Mouse (Mus musculus) heart, embryonic 15.5 days (tissue): ENCODE results near the gene Atp13a2. TPM values are rescaled to one million over a fixed set of nuclear protein-coding genes. Genes with fewer than 3 reads are reported as not detected.
A peak's percentile ranks its signal among the peaks of the same experiment; 100 is the strongest.

Experiments
- ATAC-seq: fragments of 200-750 bp; cut with Nextera tagmentation; replicated peaks from 2 replicates; pipeline ENCODE4 v1.8.0; 2017; ENCODE audit warnings: low read depth, moderate TSS enrichment; ENCODE audit not compliant: insufficient number of reproducible peaks, insufficient read depth, low FRiP score
- H3K27ac ChIP-seq: fragments of 300-500 bp; sonication (generic); 2 replicates; pipeline ENCODE4 v1.5.1; 2015; ENCODE audit warnings: mild to moderate bottlenecking, inconsistent platforms
- H3K27me3 ChIP-seq: fragments of 300-500 bp; sonication (generic); 2 replicates; pipeline ENCODE4 v1.6.1; 2015; ENCODE audit warnings: inconsistent platforms
- H3K36me3 ChIP-seq: fragments of 300-500 bp; sonication (generic); 2 replicates; pipeline ENCODE4 v1.6.1; 2015; ENCODE audit warnings: mild to moderate bottlenecking, inconsistent platforms
- H3K4me1 ChIP-seq: fragments of 300-500 bp; sonication (generic); replicated peaks from 2 replicates; pipeline ENCODE4 v1.6.1; 2015; ENCODE audit warnings: inconsistent platforms
- H3K4me2 ChIP-seq: fragments of 300-500 bp; sonication (generic); 2 replicates; pipeline ENCODE4 v1.6.1; 2015; ENCODE audit warnings: inconsistent platforms, mild to moderate bottlenecking, moderate library complexity
- H3K4me3 ChIP-seq: fragments of 300-500 bp; sonication (generic); 2 replicates; pipeline ENCODE4 v1.5.1; 2015; ENCODE audit warnings: mild to moderate bottlenecking, inconsistent platforms
- H3K9ac ChIP-seq: fragments of 300-500 bp; sonication (generic); 2 replicates; pipeline ENCODE4 v1.6.1; 2015; ENCODE audit warnings: mild to moderate bottlenecking, inconsistent platforms
- H3K9me3 ChIP-seq: fragments of 300-500 bp; sonication (generic); replicated peaks from 2 replicates; pipeline ENCODE4 v1.6.1; 2016; ENCODE audit warnings: inconsistent platforms
- WGBS: fragments of 180-500 bp; shearing (Covaris S2); methylation state at CpG from one replicate; pipeline ENCODE4 v1.1.7; 2015; ENCODE audit warnings: mixed read lengths; 5-methylcytosine and 5-hydroxymethylcytosine counted together
- polyA plus RNA-seq: library from polyadenylated mRNA; unstranded; fragments of >200 nt; fragmentation: Nextera tagmentation; extraction: Ambion mirVana; gene quantifications from 2 replicates; pipeline ENCODE4 v1.2.1, GENCODE M21; 2015

Atp13a2 gene
- polyA plus RNA-seq, 1 experiment from 2014 or later, result 23.4 TPM

GRCm38 (mm10) chr4:140951861-140952641 lies 34.6 kb upstream of the Atp13a2 start:
- ATAC-seq, result no peak
- 79% methylated on average over 18 of the region's 18 CpGs for WGBS
- no peak overlapping the region for H3K27ac ChIP-seq

DNA sequence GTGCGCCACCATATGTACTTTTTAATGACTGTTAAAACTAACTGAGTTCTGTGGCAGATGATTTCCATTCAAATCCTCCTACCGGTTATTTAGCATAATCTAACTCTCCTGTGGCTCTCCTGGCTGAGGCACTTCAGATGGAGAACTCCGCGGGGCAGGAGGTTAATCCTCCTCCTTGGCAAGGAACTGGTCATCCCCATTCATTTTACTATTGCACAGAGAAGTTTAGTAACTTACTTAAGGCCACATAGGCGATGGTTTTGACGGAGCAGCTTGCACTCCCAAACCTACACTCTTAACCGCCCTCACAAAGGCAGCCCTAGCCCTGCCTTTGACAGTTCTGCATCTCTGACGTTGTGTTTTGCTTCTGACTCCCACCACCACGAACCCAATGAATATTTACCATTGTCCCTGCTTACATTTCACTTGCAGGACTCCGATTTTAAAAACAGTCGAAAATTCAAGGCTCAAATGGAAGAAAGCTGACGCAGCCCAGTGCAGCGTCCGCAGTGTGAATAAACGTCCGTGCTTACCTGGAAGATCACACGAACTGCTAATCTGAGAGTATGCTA lies 29.5 kb upstream of the Atp13a2 start:
- peak overlapping the region; percentile 82 for H3K4me2 ChIP-seq
- peak overlapping the region; percentile 44 for H3K27ac ChIP-seq
- peak overlapping the region; percentile 52 for H3K9ac ChIP-seq
- no peaks in the 10 kb centered on the region for H3K36me3 ChIP-seq
- no peak for ATAC-seq
- peak overlapping the region; percentile 51 for H3K4me3 ChIP-seq
- H3K27me3 ChIP-seq, result peaks cover 5% of the 10 kb centered on the region; the same call in 1 of the 2 replicates
- 17% methylated on average over 17 of the region's 17 CpGs for WGBS
- no peaks in the 10 kb centered on the region for H3K9me3 ChIP-seq
- peaks cover 25% of the 10 kb centered on the region for H3K4me1 ChIP-seq

More at GRCm38 (mm10) chr4:140951861-140952641, 34.6 kb upstream of the Atp13a2 start:
- H3K36me3 ChIP-seq, result no peaks in the 10 kb centered on the region
- peaks cover 5% of the 10 kb centered on the region; the same call in 1 of the 2 replicates for H3K27me3 ChIP-seq
- no peak overlapping the region for H3K9ac ChIP-seq
- no peak overlapping the region for H3K4me3 ChIP-seq
- no peaks in the 10 kb centered on the region for H3K9me3 ChIP-seq
- peaks cover 11% of the 10 kb centered on the region for H3K4me1 ChIP-seq
- H3K4me2 ChIP-seq, result no peak overlapping the region

GRCm38 (mm10) chr4:140957725-140958124 lies 28.9 kb upstream of the Atp13a2 start:
- ATAC-seq, result 0 out of 2 replicates have a peak, but pooled peaks have one; percentile 25
- 2% methylated on average over 13 of the region's 13 CpGs for whole genome bisulfite sequencing
- peak overlapping the region; percentile 44 for H3K27ac ChIP-seq
- H3K4me1 ChIP-seq, result peaks cover 30% of the 10 kb centered on the region
- no peaks in the 10 kb centered on the region for H3K36me3 ChIP-seq
- peaks cover 5% of the 10 kb centered on the region; the same call in 1 of the 2 replicates for H3K27me3 ChIP-seq
- peak overlapping the region; percentile 82 for H3K4me2 ChIP-seq
- H3K4me3 ChIP-seq, result peak overlapping the region; percentile 51
- H3K9me3 ChIP-seq, result no peaks in the 10 kb centered on the region
- peak overlapping the region; percentile 52 for H3K9ac ChIP-seq

DNA sequence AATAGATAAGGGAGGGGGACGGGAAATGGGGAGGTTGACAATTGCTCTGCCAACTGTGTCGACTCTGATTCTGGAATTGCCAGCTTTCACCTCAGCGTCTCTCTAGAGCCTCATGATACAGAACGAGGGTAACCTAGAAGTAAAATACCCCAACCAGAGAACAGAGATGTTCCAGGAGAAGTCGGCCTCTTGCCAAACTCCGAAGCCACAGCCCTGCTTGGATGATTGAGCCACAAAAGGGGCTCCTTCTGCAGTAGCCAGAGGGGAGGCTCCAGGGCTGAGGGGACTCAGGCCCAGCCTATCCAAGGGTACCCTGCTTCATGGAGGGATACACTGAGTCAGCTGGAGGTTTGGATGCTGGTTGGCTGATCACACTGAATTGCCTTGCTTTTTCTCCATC lies 28.4 kb upstream of the Atp13a2 start:
- no peak overlapping the region for H3K9ac ChIP-seq
- no peak for ATAC-seq
- no peak overlapping the region for H3K4me2 ChIP-seq
- H3K27me3 ChIP-seq, result peaks cover 5% of the 10 kb centered on the region; the same call in 1 of the 2 replicates
- H3K4me3 ChIP-seq, result no peak overlapping the region
- no peaks in the 10 kb centered on the region for H3K9me3 ChIP-seq
- 49% methylated on average over 6 of the region's 6 CpGs for WGBS
- H3K36me3 ChIP-seq, result no peaks in the 10 kb centered on the region
- peaks cover 36% of the 10 kb centered on the region for H3K4me1 ChIP-seq
- H3K27ac ChIP-seq, result no peak overlapping the region

GRCm38 (mm10) chr4:140959128-140959679 lies 27.5 kb upstream of the Atp13a2 start:
- no peak for ATAC-seq
- Histone ChIP-seq H3K4me1 (peaks cover 43% of the 10 kb centered on the region), H3K9ac (no peak overlapping the region), H3K9me3 (no peaks in the 10 kb centered on the region), H3K27me3 (peaks cover 5% of the 10 kb centered on the region; the same call in 1 of the 2 replicates), H3K4me2 (no peak overlapping the region), H3K27ac (no peak overlapping the region), H3K4me3 (no peak overlapping the region), H3K36me3 (no peaks in the 10 kb centered on the region)
- 83% methylated on average over 7 of the region's 7 CpGs for WGBS

DNA sequence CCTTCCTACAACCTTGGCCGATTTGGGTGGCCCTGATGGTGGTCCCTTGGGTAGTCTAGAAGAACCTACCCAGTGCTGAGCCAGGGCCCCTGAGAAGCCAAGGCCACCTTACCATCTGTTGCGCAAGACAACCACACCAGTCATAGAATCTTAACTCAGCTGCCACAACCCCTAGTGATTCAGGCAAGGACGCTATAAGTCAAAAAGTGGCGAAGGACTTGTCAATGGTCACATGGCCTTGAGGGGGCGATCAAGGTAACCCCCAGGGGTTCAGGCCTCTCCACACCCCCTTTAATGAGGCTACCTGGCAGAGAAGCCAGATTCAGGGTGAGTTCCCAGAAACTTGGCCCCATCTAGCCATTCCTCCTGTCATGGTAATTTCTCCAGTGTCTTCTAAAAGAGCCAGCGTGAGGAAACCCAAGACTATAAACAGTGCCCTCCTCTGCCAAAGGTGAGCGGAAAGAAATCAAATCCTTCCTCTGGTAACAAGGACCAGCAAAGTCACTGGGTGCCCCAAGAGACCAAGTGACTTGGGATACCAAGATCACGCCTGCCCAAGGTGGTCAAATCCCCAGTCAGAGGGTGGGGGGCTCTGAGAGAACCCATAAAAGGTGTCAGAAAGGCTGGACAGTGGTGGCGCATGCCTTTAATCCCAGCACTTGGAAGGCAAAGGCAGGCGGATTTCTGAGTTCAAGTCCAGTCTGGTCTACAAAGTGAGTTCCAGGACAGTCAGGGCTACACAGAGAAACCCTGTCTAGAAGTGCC lies 26.8 kb upstream of the Atp13a2 start:
- Histone ChIP-seq H3K27ac (peak overlapping the region; percentile 91; the same call in 1 of the 2 replicates), H3K4me1 (peaks cover 49% of the 10 kb centered on the region)

GRCm38 (mm10) chr4:140960781-140961466 lies 25.7 kb upstream of the Atp13a2 start, which contains the start of gene Sdhb:
TSS of gene Sdhb (plus strand) at chr4:140961203.
- peaks cover 49% of the 10 kb centered on the region for H3K4me1 ChIP-seq
- 3% methylated on average over 37 of the region's 37 CpGs for WGBS

More for the DNA sequence above, 26.8 kb upstream of the Atp13a2 start:
- Histone ChIP-seq H3K27me3 (peaks cover 5% of the 10 kb centered on the region; the same call in 1 of the 2 replicates), H3K9me3 (no peaks in the 10 kb centered on the region), H3K4me3 (no peak overlapping the region), H3K4me2 (peak overlapping the region; percentile 86), H3K36me3 (no peaks in the 10 kb centered on the region), H3K9ac (no peak overlapping the region)
- 79% methylated on average over 10 of the region's 10 CpGs for WGBS
- no peak for ATAC-seq

GRCm38 (mm10) chr4:140961467-140962206 lies 25.0 kb upstream of the Atp13a2 start:
- Histone ChIP-seq H3K9me3 (no peaks in the 10 kb centered on the region), H3K4me1 (peaks cover 49% of the 10 kb centered on the region), H3K36me3 (peaks cover 4% of the 10 kb centered on the region), H3K27me3 (peaks cover 2% of the 10 kb centered on the region; the same call in 1 of the 2 replicates), H3K4me3 (peak overlapping the region; percentile 92), H3K9ac (peak overlapping the region; percentile 97), H3K4me2 (peak overlapping the region; percentile 86), H3K27ac (peak overlapping the region; percentile 91)
- peak; percentile 8; the same call in 1 of the 2 replicates for ATAC-seq
- WGBS, result under 1% methylated on average over 38 of the region's 38 CpGs

More at GRCm38 (mm10) chr4:140960781-140961466, 25.7 kb upstream of the Atp13a2 start, which contains the start of gene Sdhb:
- peaks cover 3% of the 10 kb centered on the region; the same call in 1 of the 2 replicates for H3K27me3 ChIP-seq
- peak within 1 kb of the TSS; percentile 91 for H3K27ac ChIP-seq
- no peaks in the 10 kb centered on the region for H3K9me3 ChIP-seq
- no peaks in the 10 kb centered on the region for H3K36me3 ChIP-seq
- peak within 1 kb of the TSS; percentile 86 for H3K4me2 ChIP-seq
- H3K9ac ChIP-seq, result peak within 1 kb of the TSS; percentile 97
- ATAC-seq, result peak; percentile 95
- H3K4me3 ChIP-seq, result peak within 1 kb of the TSS; percentile 92

GRCm38 (mm10) chr4:140962207-140962909 lies 24.3 kb upstream of the Atp13a2 start:
- peak overlapping the region; percentile 91 for H3K27ac ChIP-seq
- H3K27me3 ChIP-seq, result no peaks in the 10 kb centered on the region
- H3K4me1 ChIP-seq, result peaks cover 44% of the 10 kb centered on the region
- H3K4me3 ChIP-seq, result peak overlapping the region; percentile 92
- peaks cover 11% of the 10 kb centered on the region for H3K36me3 ChIP-seq
- no peak for ATAC-seq
- H3K9me3 ChIP-seq, result no peaks in the 10 kb centered on the region
- WGBS, result 63% methylated on average over 8 of the region's 8 CpGs
- peak overlapping the region; percentile 97 for H3K9ac ChIP-seq
- H3K4me2 ChIP-seq, result peak overlapping the region; percentile 86
